Mouse (Mus musculus) urinary bladder, adult 2 months (tissue): Measurements from ENCODE around the gene Gm11492. TPM values are rescaled to one million over a fixed set of nuclear protein-coding genes. Genes with fewer than 3 reads are reported as not detected.
A peak's percentile ranks its signal among the peaks of the same experiment; 100 is the strongest.

Experiments
- DNase-seq: peaks from one replicate; pipeline ENCODE4 v3.0.0; 2022; ENCODE audit warnings: low spot score
- polyA plus RNA-seq: library from polyadenylated mRNA; depleted of rRNA; stranded (reverse); fragments of >200 nt; gene quantifications from 2 replicates; pipeline ENCODE4 v1.2.3, GENCODE M21; 2012

Gene Gm11492
- polyA plus RNA-seq, 1 experiment: not detected

DNA sequence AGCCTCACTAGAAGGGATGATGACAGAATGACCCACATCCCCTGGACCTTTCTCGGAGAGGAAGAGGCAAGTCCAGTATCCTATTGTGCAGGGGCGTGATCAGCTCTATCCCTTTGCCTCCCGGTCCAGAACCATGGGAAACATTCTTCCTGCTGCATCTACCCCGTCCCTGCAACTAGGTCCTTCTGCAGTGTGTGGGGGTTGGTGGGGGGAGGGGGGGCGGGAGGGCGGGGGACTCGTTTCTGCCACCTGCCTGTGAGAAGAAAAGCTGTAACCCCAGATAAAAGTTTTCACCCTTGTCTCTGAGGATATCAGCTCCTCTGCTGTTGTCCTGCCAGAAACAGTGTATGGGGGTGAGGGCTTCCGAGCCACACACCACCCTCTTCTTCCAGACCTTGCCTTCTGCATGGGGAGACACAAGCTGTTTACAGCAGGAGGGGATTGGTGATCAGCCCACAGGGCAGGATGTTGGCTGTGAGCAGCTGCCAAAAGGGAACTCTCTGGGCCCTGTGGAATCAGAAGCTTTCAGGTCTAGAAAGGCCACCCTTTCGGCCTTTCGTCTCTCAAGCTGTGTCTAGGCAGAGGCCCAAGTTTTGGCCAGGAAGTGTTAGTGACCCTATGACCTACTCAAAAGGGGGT lies 12.6 kb downstream of the Gm11492 start:
- DNase-seq: no peak

DNA sequence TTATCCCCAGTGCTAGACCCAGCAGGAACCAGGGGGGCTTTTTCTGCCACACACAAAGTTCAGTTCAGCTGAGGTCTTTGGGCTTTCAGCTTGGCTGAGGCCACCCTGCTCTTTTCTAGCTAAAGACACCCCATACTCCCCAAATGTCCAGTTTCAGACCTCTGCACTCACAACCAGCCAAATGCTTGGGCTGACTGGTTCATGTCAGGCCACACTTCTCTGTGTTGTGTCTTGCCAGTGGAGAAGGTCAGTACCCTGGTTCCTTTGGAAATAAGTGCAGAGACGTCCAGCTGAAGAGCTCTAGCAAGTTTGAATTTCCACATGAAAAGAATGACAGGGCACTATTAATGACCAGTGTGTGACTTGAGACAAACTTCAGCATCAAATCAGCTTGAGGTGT lies 13.3 kb downstream of the Gm11492 start:
- no peak for DNase-seq

- no peak for DNase-seq
Measured at GRCm38 (mm10) chr11:87580543-87581085, 14.2 kb downstream of the Gm11492 start.

DNA sequence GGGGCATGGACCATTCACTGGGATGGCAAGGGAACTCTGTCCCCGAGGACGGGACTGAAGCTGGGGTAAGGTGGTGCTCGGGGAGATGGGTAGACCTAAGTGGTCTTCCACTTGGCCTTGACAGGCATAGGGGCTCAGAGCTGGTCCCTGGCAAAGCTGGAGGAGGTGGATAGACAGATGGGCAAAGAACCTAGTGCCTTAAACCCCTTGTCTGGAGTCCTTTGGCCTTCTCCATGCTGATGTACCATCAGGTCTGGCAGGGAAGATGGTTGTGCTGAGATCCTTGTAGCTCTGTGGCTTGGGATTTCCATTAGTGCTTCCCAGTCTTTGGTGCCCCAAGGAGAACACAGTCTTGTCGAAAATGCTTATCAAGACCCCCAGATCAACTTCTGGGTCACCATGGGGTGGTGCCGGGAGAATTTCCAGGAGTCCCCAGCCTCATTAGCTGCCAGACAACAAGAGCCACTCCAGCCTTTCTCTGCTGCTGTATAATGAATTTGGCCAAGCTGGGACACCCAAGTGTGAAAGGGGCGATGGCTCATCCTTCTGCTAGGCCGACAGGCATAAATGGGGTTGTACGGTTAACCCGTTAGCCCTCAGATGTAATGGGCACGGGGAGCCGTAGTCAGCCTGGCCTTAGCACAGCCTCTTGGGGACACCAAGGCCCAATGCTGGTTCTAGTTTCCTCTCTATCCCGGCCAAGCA lies 14.9 kb downstream of the Gm11492 start:
- DNase-seq: no peak

GRCm38 (mm10) chr11:87581933-87582710 lies 15.7 kb downstream of the Gm11492 start:
- DNase-seq: no peak

GRCm38 (mm10) chr11:87583291-87584034 lies 17.0 kb downstream of the Gm11492 start:
- DNase-seq: no peak

GRCm38 (mm10) chr11:87584711-87585505 lies 18.5 kb downstream of the Gm11492 start:
- DNase-seq: no peak

DNA sequence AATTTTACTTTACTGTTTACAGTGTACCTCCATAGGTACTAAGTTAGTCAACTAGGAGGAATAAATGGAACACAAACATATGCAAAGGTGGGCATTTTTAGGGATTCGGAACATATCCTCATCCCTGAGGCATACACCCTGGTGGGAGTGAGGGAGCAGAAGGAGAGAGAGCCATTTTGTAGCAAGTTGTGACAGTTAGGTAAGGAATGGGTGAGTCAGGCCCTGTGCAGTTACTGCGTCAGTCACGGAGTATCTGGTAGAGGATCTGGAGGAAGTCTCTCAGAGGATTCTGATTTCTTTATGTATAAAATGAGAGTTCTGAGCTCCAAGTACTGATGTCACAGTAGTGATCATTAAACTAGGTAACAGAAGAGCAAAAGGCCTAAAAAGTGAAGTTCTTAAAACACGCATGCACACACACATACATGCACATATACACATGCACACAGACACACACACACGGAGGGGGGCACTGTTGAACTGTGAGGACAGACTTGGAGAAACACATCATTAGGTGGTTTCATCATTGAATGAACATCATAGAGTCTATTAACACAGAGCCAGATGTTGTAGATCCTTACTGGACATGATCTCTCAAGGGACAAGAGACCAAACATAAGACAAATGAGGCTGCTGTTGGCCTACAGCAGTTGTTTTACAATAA lies 20.9 kb downstream of the Gm11492 start:
- no peak for DNase-seq

DNA sequence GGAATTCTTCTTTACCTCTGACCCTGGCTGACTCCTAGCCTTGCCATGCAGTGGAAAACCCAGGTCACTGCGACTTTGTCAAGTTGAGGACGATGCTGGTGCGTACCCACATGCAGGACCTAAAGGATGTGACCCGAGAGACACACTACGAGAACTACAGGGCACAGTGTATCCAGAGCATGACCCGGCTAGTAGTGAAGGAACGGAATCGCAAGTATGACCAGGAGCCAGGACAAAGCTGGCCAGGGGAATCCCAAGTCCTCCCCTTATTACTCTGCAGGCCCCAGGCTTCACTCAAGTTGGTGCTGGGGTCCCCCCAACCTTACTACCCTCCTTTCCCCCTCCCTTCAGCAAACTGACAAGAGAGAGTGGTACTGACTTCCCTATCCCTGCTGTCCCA lies 23.2 kb downstream of the Gm11492 start:
- DNase-seq: no peak

- DNase-seq: no peak
Measured at GRCm38 (mm10) chr11:87590841-87591525, 24.5 kb downstream of the Gm11492 start.

GRCm38 (mm10) chr11:87591526-87592353 lies 25.3 kb downstream of the Gm11492 start, which contains the start of gene Mtmr4:
Gene Mtmr4 (plus strand): TSS chr11:87592162.
- peak; percentile 97 for DNase-seq

GRCm38 (mm10) chr11:87592354-87592695 lies 25.9 kb downstream of the Gm11492 start:
- DNase-seq: no peak

GRCm38 (mm10) chr11:87592713-87593598 lies 26.5 kb downstream of the Gm11492 start:
- no peak for DNase-seq

DNA sequence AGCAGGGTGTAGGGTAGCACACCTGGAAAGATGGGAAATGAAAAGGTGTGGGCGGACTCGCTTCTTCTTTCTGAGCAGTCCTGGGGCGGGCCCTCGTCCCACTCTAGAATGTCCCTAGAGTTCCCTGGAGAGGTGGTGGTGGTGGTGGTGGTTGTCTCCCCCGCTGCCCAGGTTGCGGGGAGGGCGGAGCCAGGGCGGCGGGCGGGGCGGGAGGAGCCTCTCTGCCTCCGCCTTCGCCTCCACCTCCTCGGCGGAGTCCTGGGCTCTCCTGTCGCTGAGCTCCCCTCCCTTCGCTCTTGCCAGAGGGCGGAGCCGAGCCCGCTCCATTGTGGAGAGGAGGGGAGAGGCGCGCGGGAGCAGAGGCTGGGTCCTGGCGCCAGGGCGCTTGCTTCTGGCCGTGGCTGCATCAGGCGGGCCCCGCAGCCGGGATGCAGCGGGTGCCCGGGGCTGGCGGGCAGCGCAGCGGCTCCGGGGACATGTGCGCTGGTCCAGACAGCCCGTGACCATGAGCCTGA lies 28.9 kb downstream of the Gm11492 start:
- peak; percentile 82 for DNase-seq

DNA sequence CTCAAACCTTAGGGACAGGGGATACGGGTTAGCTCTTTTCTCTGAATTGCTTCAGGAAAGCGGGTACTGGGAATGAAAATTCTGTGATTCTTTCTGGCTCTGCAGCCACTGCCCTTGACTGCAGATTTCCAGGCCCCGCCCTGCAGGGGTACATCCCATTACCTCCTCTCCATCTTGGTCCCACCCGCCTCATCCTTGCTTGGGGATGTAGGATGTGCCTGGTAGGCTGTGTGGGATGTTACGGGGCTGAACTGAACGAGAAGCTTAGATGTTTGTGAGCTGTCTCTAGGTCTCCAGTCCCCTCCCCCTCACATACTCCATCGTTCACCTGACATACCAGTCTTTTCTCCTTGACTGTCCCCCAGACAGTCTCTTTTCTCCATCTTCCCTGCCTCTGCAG lies 29.5 kb downstream of the Gm11492 start:
- no peak for DNase-seq

- DNase-seq: peak; percentile 17
Measured at GRCm38 (mm10) chr11:87596492-87596891, 30.0 kb downstream of the Gm11492 start.

- DNase-seq: no peak
Measured at GRCm38 (mm10) chr11:87597061-87597460, 30.6 kb downstream of the Gm11492 start.
